Mouse (Mus musculus) CH12.LX (cell line): ENCODE data around the gene Hsd11b2. TPM values are rescaled to one million over a fixed set of nuclear protein-coding genes. Genes with fewer than 3 reads are reported as not detected.
A peak's percentile ranks its signal among the peaks of the same experiment; 100 is the strongest.

ENCODE experiments used
- DNase-seq: peaks from one replicate; pipeline ENCODE4 v3.0.0-alpha.2; 2013; ENCODE audit errors: extremely low read depth
- H3K27ac ChIP-seq: 2 replicates; pipeline ENCODE4 v1.5.1; 2012; ENCODE audit warnings: low read depth, mild to moderate bottlenecking, control low read depth, moderate library complexity; ENCODE audit not compliant: insufficient read depth
- H3K27me3 ChIP-seq: replicated peaks from 2 replicates; pipeline ENCODE3; 2012; ENCODE audit warnings: inconsistent platforms
- H3K36me3 ChIP-seq, 2 experiments: replicated peaks in 1 of 2; 2 replicates each; pipeline versions ENCODE3 to v1.6.1; 2012; ENCODE audit warnings: inconsistent platforms in 1 of 2, low read length in 1 of 2, mild to moderate bottlenecking in 1 of 2, mixed read lengths in 1 of 2, moderate library complexity in 1 of 2; ENCODE audit not compliant: control insufficient read depth in 1 of 2, insufficient read depth in 1 of 2
- H3K4me1 ChIP-seq, 2 experiments: 2 replicates each; pipeline ENCODE4 v1.6.1; 2012; ENCODE audit warnings: inconsistent platforms in 1 of 2, moderate library complexity in 1 of 2; ENCODE audit not compliant: insufficient read depth in 2 of 2, control insufficient read depth in 1 of 2
- H3K4me2 ChIP-seq: 2 replicates; pipeline ENCODE4 v1.6.1; 2012; ENCODE audit warnings: low read depth, mild to moderate bottlenecking, control low read depth; ENCODE audit not compliant: poor library complexity, insufficient read depth, severe bottlenecking
- H3K4me3 ChIP-seq, 3 experiments: fragments of 150-350 bp in 1 of 3; sonication (generic) in 1 of 3; replicated peaks in 1 of 3; 2 replicates each; pipeline versions ENCODE3 to v1.5.1; 2011 to 2012; ENCODE audit warnings: low read depth in 2 of 3, low read length in 2 of 3, mild to moderate bottlenecking in 2 of 3, moderate library complexity in 2 of 3, control low read depth in 1 of 3, improper control_type of control experiment in 1 of 3, inconsistent platforms in 1 of 3, mixed read lengths in 1 of 3; ENCODE audit not compliant: poor library complexity in 1 of 3
- H3K79me2 ChIP-seq: replicated peaks from 2 replicates; pipeline ENCODE4 v1.6.1; 2012; ENCODE audit warnings: mild to moderate bottlenecking, moderate library complexity; ENCODE audit not compliant: control insufficient read depth, poor library complexity, insufficient read depth, severe bottlenecking; ENCODE audit errors: extremely low read depth
- H3K9ac ChIP-seq: 2 replicates; pipeline ENCODE4 v1.6.1; 2012; ENCODE audit warnings: low read depth, mild to moderate bottlenecking, control low read depth, moderate library complexity; ENCODE audit not compliant: insufficient read depth
- H3K9me3 ChIP-seq: replicated peaks from 2 replicates; pipeline ENCODE3; 2012; ENCODE audit warnings: low read length, inconsistent platforms, mixed read lengths
- CTCF ChIP-seq, 2 experiments: IDR thresholded peaks in 1 of 2; conservative IDR thresholded peaks in 1 of 2; 2 replicates each; pipeline ENCODE4 v1.5.1; 2011 to 2012; ENCODE audit warnings: low read depth in 2 of 2, low read length in 2 of 2, improper control_type of control experiment in 1 of 2, inconsistent platforms in 1 of 2, mild to moderate bottlenecking in 1 of 2, moderate library complexity in 1 of 2
- IRF4 ChIP-seq: IDR thresholded peaks from 2 replicates; pipeline ENCODE4 v1.6.1; 2014; ENCODE audit warnings: low read depth, mild to moderate bottlenecking, inconsistent platforms, low read length, improper control_type of control experiment
- MAZ ChIP-seq: IDR thresholded peaks from 2 replicates; pipeline ENCODE4 v1.6.1; 2012; ENCODE audit warnings: low read depth, mild to moderate bottlenecking, inconsistent platforms, low read length, improper control_type of control experiment, moderate library complexity
- RAD21 ChIP-seq: IDR thresholded peaks from 2 replicates; pipeline ENCODE4 v1.6.1; 2011; ENCODE audit warnings: low read depth, mild to moderate bottlenecking, low read length, improper control_type of control experiment, moderate library complexity
- SMC3 ChIP-seq: IDR thresholded peaks from 2 replicates; pipeline ENCODE4 v1.6.1; 2011; ENCODE audit warnings: low read depth, low read length, improper control_type of control experiment
- UBTF ChIP-seq: IDR thresholded peaks from 2 replicates; pipeline ENCODE4 v1.6.1; 2012; ENCODE audit warnings: low read depth, mild to moderate bottlenecking, inconsistent platforms, low read length, improper control_type of control experiment, moderate library complexity
- USF2 ChIP-seq: conservative IDR thresholded peaks from 2 replicates; pipeline ENCODE4 v1.6.1; 2011; ENCODE audit warnings: low read depth, low read length, improper control_type of control experiment
- dilution Hi-C: fragments of 300-500 bp; cut with MboI; formaldehyde crosslinking; loops from 2 replicates; pipeline ENCODE4 v1.14.3; 2020; ENCODE audit warnings: low sequenced_read_pairs; ENCODE audit not compliant: extremely low pct_unique_long_range_greater_than_20kb, extremely low pct_ligation_motif_present
- in situ Hi-C: fragments of 300-500 bp; cut with MboI; formaldehyde crosslinking; loops from 3 replicates; pipeline ENCODE4 v1.14.3; 2019; ENCODE audit warnings: low sequenced_read_pairs, low pct_ligation_motif_present, low pct_unique_long_range_greater_than_20kb, mixed read lengths
- polyA plus RNA-seq: library from polyadenylated mRNA; unstranded; fragments of >175 nt; gene quantifications from 2 replicates; pipeline ENCODE4 v1.2.1, GENCODE M21; 2012; ENCODE audit warnings: low read depth; ENCODE audit not compliant: insufficient read length
- total RNA-seq, 2 experiments: library from RNA; depleted of rRNA; stranded (reverse); fragments of 300-350 nt in 1 of 2; fragments of >200 nt in 1 of 2; gene quantifications; 2 replicates each; pipeline ENCODE4 v1.2.3; 2012 to 2014

Hsd11b2 gene
- total and polyA plus RNA-seq, 3 experiments = not detected

GRCm38 (mm10) chr8:105531774-105532173 is 13.2 kb downstream of the Hsd11b2 start:
- H3K27me3 ChIP-seq = no peaks in the 10 kb centered on the region
- dilution Hi-C loops = no loop called here
- no peak overlapping the region for H3K4me3 ChIP-seq
- peak; percentile 36; the same call in 1 of the 2 replicates for TF ChIP-seq SMC3
- TF ChIP-seq IRF4 = no peak
- TF ChIP-seq MAZ = peak; percentile 68; the same call in 1 of the 2 replicates
- peak in 1 of 2 experiments; percentile 56; a peak in 2 of 4 replicates for TF ChIP-seq CTCF (conservative IDR thresholded peaks at IDR 0.05 in 1 of 2, IDR thresholded peaks at IDR 0.05 in 1 of 2; ENCODE audit: low read depth in 2 of 2, low read length in 2 of 2)
- no peaks in the 10 kb centered on the region for H3K79me2 ChIP-seq
- H3K36me3 ChIP-seq = peaks cover 29 to 86% of the 10 kb centered on the region in 2 experiments
- peaks cover 0 to 9% of the 10 kb centered on the region in 2 experiments; a peak in 2 of 4 replicates for H3K4me1 ChIP-seq
- peak; percentile 37 for DNase-seq
- H3K4me2 ChIP-seq = no peak overlapping the region
- in situ Hi-C loops = no loop called here
- no peak overlapping the region for H3K27ac ChIP-seq
- no peak overlapping the region for H3K9ac ChIP-seq
- no peaks in the 10 kb centered on the region for H3K9me3 ChIP-seq

- Histone ChIP-seq H3K27ac (no peak overlapping the region), H3K36me3 (peaks cover 37 to 86% of the 10 kb centered on the region in 2 experiments), H3K4me1 (peaks cover 0 to 9% of the 10 kb centered on the region in 2 experiments; a peak in 2 of 4 replicates), H3K27me3 (no peaks in the 10 kb centered on the region), H3K79me2 (no peaks in the 10 kb centered on the region), H3K4me3 (no peak overlapping the region), H3K9me3 (no peaks in the 10 kb centered on the region), H3K9ac (no peak overlapping the region), H3K4me2 (no peak overlapping the region)
- TF ChIP-seq USF2 = no peak
- no peak for DNase-seq
- dilution Hi-C loops = no loop called here
- in situ Hi-C loops = no loop called here
Measured at GRCm38 (mm10) chr8:105533439-105533838, 14.9 kb downstream of the Hsd11b2 start.

GRCm38 (mm10) chr8:105533892-105534329 is 15.4 kb downstream of the Hsd11b2 start:
- Histone ChIP-seq H3K27ac (no peak overlapping the region), H3K79me2 (no peaks in the 10 kb centered on the region), H3K4me1 (peaks cover 0 to 12% of the 10 kb centered on the region in 2 experiments; a peak in 2 of 4 replicates), H3K27me3 (no peaks in the 10 kb centered on the region), H3K36me3 (peaks cover 38 to 86% of the 10 kb centered on the region in 2 experiments), H3K4me2 (no peak overlapping the region), H3K9ac (no peak overlapping the region), H3K4me3 (no peak overlapping the region), H3K9me3 (no peaks in the 10 kb centered on the region)
- in situ Hi-C loops = no loop called here
- dilution Hi-C loops = no loop called here
- DNase-seq = peak; percentile 67
- TF ChIP-seq CTCF (conservative IDR thresholded peaks at IDR 0.05 in 1 of 2, IDR thresholded peaks at IDR 0.05 in 1 of 2; ENCODE audit: low read depth in 2 of 2, low read length in 2 of 2) (peak; percentile 57 to 84), UBTF (no peak), RAD21 (peak; percentile 64), SMC3 (peak; percentile 86)
